Mouse (Mus musculus) cerebellum, adult 11 months (tissue): ENCODE results near the gene Myo6.

Experiments used
- DNase-seq: peaks from one replicate; pipeline ENCODE4 v3.0.0; 2022

Gene Myo6

GRCm38 (mm10) chr9:80241719-80242118 lies 76.9 kb downstream of the Myo6 start:
- DNase-seq: no peak

- DNase-seq: no peak
Measured at GRCm38 (mm10) chr9:80252146-80252545, 87.3 kb downstream of the Myo6 start.

- no peak for DNase-seq
Measured at GRCm38 (mm10) chr9:80253241-80253640, 88.4 kb downstream of the Myo6 start.

GRCm38 (mm10) chr9:80256561-80256960 lies 91.7 kb downstream of the Myo6 start:
- no peak for DNase-seq

- no peak for DNase-seq
Measured at GRCm38 (mm10) chr9:80258396-80258795, 93.6 kb downstream of the Myo6 start.

GRCm38 (mm10) chr9:80260905-80261304 lies 96.1 kb downstream of the Myo6 start:
- no peak for DNase-seq

GRCm38 (mm10) chr9:80262367-80263026 lies 97.7 kb downstream of the Myo6 start:
- no peak for DNase-seq

GRCm38 (mm10) chr9:80266086-80266485 lies 101.3 kb downstream of the Myo6 start:
- no peak for DNase-seq

- no peak for DNase-seq
Measured at GRCm38 (mm10) chr9:80266507-80266906, 101.7 kb downstream of the Myo6 start.

GRCm38 (mm10) chr9:80269596-80269995 lies 104.8 kb downstream of the Myo6 start:
- no peak for DNase-seq

- DNase-seq: no peak
Measured at GRCm38 (mm10) chr9:80272951-80273350, 108.1 kb downstream of the Myo6 start.

GRCm38 (mm10) chr9:80275053-80275771 lies 110.4 kb downstream of the Myo6 start:
- no peak for DNase-seq

GRCm38 (mm10) chr9:80275772-80276134 lies 110.9 kb downstream of the Myo6 start:
- DNase-seq: no peak

GRCm38 (mm10) chr9:80277157-80277556 lies 112.3 kb downstream of the Myo6 start:
- DNase-seq: no peak

GRCm38 (mm10) chr9:80277770-80278169 lies 112.9 kb downstream of the Myo6 start:
- DNase-seq: no peak

GRCm38 (mm10) chr9:80280724-80281123 lies 115.9 kb downstream of the Myo6 start:
- no peak for DNase-seq

- DNase-seq: no peak
Measured at GRCm38 (mm10) chr9:80282426-80282825, 117.6 kb downstream of the Myo6 start.

GRCm38 (mm10) chr9:80284539-80285174 lies 119.8 kb downstream of the Myo6 start:
- no peak for DNase-seq

GRCm38 (mm10) chr9:80286845-80287244 lies 122.0 kb downstream of the Myo6 start:
- DNase-seq: no peak

GRCm38 (mm10) chr9:80293056-80293584 lies 128.3 kb downstream of the Myo6 start:
- DNase-seq: no peak

- DNase-seq: no peak
Measured at GRCm38 (mm10) chr9:80296086-80296485, 131.3 kb downstream of the Myo6 start.

- no peak for DNase-seq
Measured at GRCm38 (mm10) chr9:80299031-80299430, 134.2 kb downstream of the Myo6 start.

- DNase-seq: no peak
Measured at GRCm38 (mm10) chr9:80303518-80303917, 138.7 kb downstream of the Myo6 start.

GRCm38 (mm10) chr9:80306390-80306789 lies 141.6 kb downstream of the Myo6 start:
- no peak for DNase-seq
